Mouse (Mus musculus) liver, embryonic 14.5 days (tissue): ENCODE results near the gene Zfp354a.

Experiments used
- CTCF ChIP-seq: IDR thresholded peaks from 2 replicates; pipeline ENCODE4 v1.5.1; 2016; ENCODE audit warnings: antibody characterized with exemption, low read depth, control low read depth
- EP300 ChIP-seq: IDR thresholded peaks from 2 replicates; pipeline ENCODE4 v1.6.1; 2016; ENCODE audit warnings: antibody characterized with exemption, low read depth

- peak; percentile 10; the same call in 1 of the 2 replicates for TF ChIP-seq CTCF
- TF ChIP-seq EP300: no peak
These were observed at the start of gene Zfp354a for GRCm38 (mm10) chr11:51059151-51059571.
